Mouse (Mus musculus): Measurements from ENCODE around the gene Gulp1. TPM values are rescaled to one million over a fixed set of nuclear protein-coding genes. Genes with fewer than 3 reads are reported as not detected.

Gulp1 gene
- total and polyA plus RNA-seq, 3 experiments = not detected

GRCm38 (mm10) chr1:44576610-44577009 is 25.3 kb downstream of the Gulp1 start:
- Histone ChIP-seq H3K4me3 (replicated peaks in 1 of 3; ENCODE audit: low read depth in 2 of 3, low read length in 2 of 3, poor library complexity in 1 of 3) (no peak overlapping the region), H3K9me3 (replicated peaks; ENCODE audit: low read length) (no peaks in the 10 kb centered on the region), H3K9ac (ENCODE audit: insufficient read depth, low read depth) (no peak overlapping the region), H3K36me3 (replicated peaks in 1 of 2; ENCODE audit: control insufficient read depth in 1 of 2, insufficient read depth in 1 of 2, low read length in 1 of 2) (no peaks in the 10 kb centered on the region), H3K27ac (ENCODE audit: insufficient read depth, low read depth) (no peak overlapping the region), H3K79me2 (replicated peaks; ENCODE audit: control insufficient read depth, extremely low read depth, insufficient read depth, poor library complexity, severe bottlenecking) (no peaks in the 10 kb centered on the region), H3K4me2 (ENCODE audit: insufficient read depth, low read depth, poor library complexity, severe bottlenecking) (no peak overlapping the region), H3K4me1 (ENCODE audit: control insufficient read depth in 1 of 2, insufficient read depth in 2 of 2) (no peaks in the 10 kb centered on the region), H3K27me3 (replicated peaks) (no peaks in the 10 kb centered on the region)
- no peak for DNase-seq (ENCODE audit: extremely low read depth)
- in situ Hi-C loops (cut with MboI; ENCODE audit: low pct_ligation_motif_present, low pct_unique_long_range_greater_than_20kb, low sequenced_read_pairs) = no loop called here
- dilution Hi-C loops (cut with MboI; ENCODE audit: extremely low pct_ligation_motif_present, extremely low pct_unique_long_range_greater_than_20kb, low sequenced_read_pairs) = no loop called here
- no peak for TF ChIP-seq USF2 (conservative IDR thresholded peaks at IDR 0.05; ENCODE audit: low read depth, low read length)
- no peak for TF ChIP-seq ZNF384 (IDR thresholded peaks at IDR 0.05; ENCODE audit: low read depth, low read length)
- no peak for TF ChIP-seq GABPA (IDR thresholded peaks at IDR 0.05; ENCODE audit: insufficient replicate concordance, low read depth, low read length)
- TF ChIP-seq USF1 (IDR thresholded peaks at IDR 0.05; ENCODE audit: low read depth, low read length) = no peak
- no peak for TF ChIP-seq CHD1 (IDR thresholded peaks at IDR 0.05; ENCODE audit: low read depth, low read length)
- TF ChIP-seq CHD2 (IDR thresholded peaks at IDR 0.05; ENCODE audit: low read length) = no peak
- no peak for TF ChIP-seq MEF2A (IDR thresholded peaks at IDR 0.05; ENCODE audit: borderline replicate concordance, low read depth, low read length)
- TF ChIP-seq MAFK (IDR thresholded peaks at IDR 0.05; ENCODE audit: insufficient replicate concordance, low read length) = no peak
- no peak for TF ChIP-seq EP300 (IDR thresholded peaks at IDR 0.05; ENCODE audit: low read length)
- no peak for TF ChIP-seq JUN (IDR thresholded peaks at IDR 0.05; ENCODE audit: insufficient read depth, low read depth, low read length)
- TF ChIP-seq POLR2A (IDR thresholded peaks at IDR 0.05; ENCODE audit: low read depth, low read length) = no peak
- TF ChIP-seq ELF1 (IDR thresholded peaks at IDR 0.05; ENCODE audit: low read depth, low read length) = no peak
- TF ChIP-seq ZMIZ1 (IDR thresholded peaks at IDR 0.05; ENCODE audit: low read depth, low read length) = no peak
- no peak for TF ChIP-seq MYC (IDR thresholded peaks at IDR 0.05; ENCODE audit: low read depth, low read length)
- TF ChIP-seq E2F4 (IDR thresholded peaks at IDR 0.05; ENCODE audit: insufficient replicate concordance, low read depth, low read length) = no peak
- TF ChIP-seq ETS1 (conservative IDR thresholded peaks at IDR 0.05; ENCODE audit: low read depth, low read length) = no peak
- no peak for TF ChIP-seq TCF12 (IDR thresholded peaks at IDR 0.05; ENCODE audit: low read depth, low read length)
- no peak for TF ChIP-seq RCOR1 (conservative IDR thresholded peaks at IDR 0.05; ENCODE audit: low read depth, low read length)
- TF ChIP-seq JUND (conservative IDR thresholded peaks at IDR 0.05; ENCODE audit: low read depth, low read length) = no peak
- TF ChIP-seq IRF4 (IDR thresholded peaks at IDR 0.05; ENCODE audit: low read depth, low read length) = no peak

- Histone ChIP-seq H3K27me3 (replicated peaks) (no peaks in the 10 kb centered on the region), H3K4me3 (replicated peaks in 1 of 3; ENCODE audit: low read depth in 2 of 3, low read length in 2 of 3, poor library complexity in 1 of 3) (no peak overlapping the region), H3K4me1 (ENCODE audit: control insufficient read depth in 1 of 2, insufficient read depth in 2 of 2) (no peaks in the 10 kb centered on the region), H3K9ac (ENCODE audit: insufficient read depth, low read depth) (no peak overlapping the region), H3K36me3 (replicated peaks in 1 of 2; ENCODE audit: control insufficient read depth in 1 of 2, insufficient read depth in 1 of 2, low read length in 1 of 2) (no peaks in the 10 kb centered on the region), H3K4me2 (ENCODE audit: insufficient read depth, low read depth, poor library complexity, severe bottlenecking) (no peak overlapping the region), H3K9me3 (replicated peaks; ENCODE audit: low read length) (no peaks in the 10 kb centered on the region), H3K27ac (ENCODE audit: insufficient read depth, low read depth) (no peak overlapping the region), H3K79me2 (replicated peaks; ENCODE audit: control insufficient read depth, extremely low read depth, insufficient read depth, poor library complexity, severe bottlenecking) (no peaks in the 10 kb centered on the region)
- in situ Hi-C loops (cut with MboI; ENCODE audit: low pct_ligation_motif_present, low pct_unique_long_range_greater_than_20kb, low sequenced_read_pairs) = no loop called here
- TF ChIP-seq POLR2A (IDR thresholded peaks at IDR 0.05; ENCODE audit: low read depth, low read length) (no peak), TCF12 (IDR thresholded peaks at IDR 0.05; ENCODE audit: low read depth, low read length) (no peak), ELF1 (IDR thresholded peaks at IDR 0.05; ENCODE audit: low read depth, low read length) (no peak), HCFC1 (IDR thresholded peaks at IDR 0.05; ENCODE audit: low read depth, low read length) (no peak), NRF1 (IDR thresholded peaks at IDR 0.05; ENCODE audit: low read depth, low read length) (no peak), MEF2A (IDR thresholded peaks at IDR 0.05; ENCODE audit: borderline replicate concordance, low read depth, low read length) (no peak), USF2 (conservative IDR thresholded peaks at IDR 0.05; ENCODE audit: low read depth, low read length) (no peak), CHD2 (IDR thresholded peaks at IDR 0.05; ENCODE audit: low read length) (no peak)
- DNase-seq (ENCODE audit: extremely low read depth) = no peak
- dilution Hi-C loops (cut with MboI; ENCODE audit: extremely low pct_ligation_motif_present, extremely low pct_unique_long_range_greater_than_20kb, low sequenced_read_pairs) = no loop called here
Measured at GRCm38 (mm10) chr1:44580390-44580789, 29.1 kb downstream of the Gulp1 start.

Data from CH12.LX (cell line).